Mouse (Mus musculus) neural tube, embryonic 13.5 days (tissue): ENCODE measurements around the gene Tdrkh. TPM values are rescaled to one million over a fixed set of nuclear protein-coding genes. Genes with fewer than 3 reads are reported as not detected.

ENCODE experiments used
- ATAC-seq: fragments of 200-750 bp; cut with Nextera tagmentation; 2 replicates; pipeline ENCODE4 v1.8.0; 2017; ENCODE audit warnings: low read depth, mild to moderate bottlenecking, moderate TSS enrichment, moderate library complexity
- H3K27ac ChIP-seq: fragments of 300-500 bp; sonication (generic); replicated peaks from 2 replicates; pipeline ENCODE4 v1.5.1; 2015; ENCODE audit warnings: moderate library complexity, mild to moderate bottlenecking, inconsistent platforms
- H3K27me3 ChIP-seq: fragments of 300-500 bp; sonication (generic); 2 replicates; pipeline ENCODE4 v1.6.1; 2015; ENCODE audit warnings: mild to moderate bottlenecking, inconsistent platforms
- H3K36me3 ChIP-seq: fragments of 300-500 bp; sonication (generic); 2 replicates; pipeline ENCODE4 v1.6.1; 2015; ENCODE audit warnings: mild to moderate bottlenecking, inconsistent platforms
- H3K4me1 ChIP-seq: fragments of 300-500 bp; sonication (generic); replicated peaks from 2 replicates; pipeline ENCODE4 v1.6.1; 2015; ENCODE audit warnings: inconsistent platforms
- H3K4me2 ChIP-seq: fragments of 300-500 bp; sonication (generic); 2 replicates; pipeline ENCODE4 v1.6.1; 2015; ENCODE audit warnings: inconsistent platforms, mild to moderate bottlenecking, moderate library complexity
- H3K4me3 ChIP-seq: fragments of 300-500 bp; sonication (generic); 2 replicates; pipeline ENCODE4 v1.5.1; 2015; ENCODE audit warnings: mild to moderate bottlenecking, inconsistent platforms
- H3K9ac ChIP-seq: fragments of 300-500 bp; sonication (generic); 2 replicates; pipeline ENCODE4 v1.6.1; 2015; ENCODE audit warnings: moderate library complexity, mild to moderate bottlenecking, inconsistent platforms
- H3K9me3 ChIP-seq: fragments of 300-500 bp; sonication (generic); 2 replicates; pipeline ENCODE4 v1.6.1; 2016; ENCODE audit warnings: inconsistent platforms
- WGBS: fragments of 180-500 bp; shearing (Covaris S2); methylation state at CpG from one replicate; pipeline ENCODE4 v1.1.7; 2015; 5-methylcytosine and 5-hydroxymethylcytosine counted together
- polyA plus RNA-seq: library from polyadenylated mRNA; unstranded; fragments of >200 nt; fragmentation: Nextera tagmentation; extraction: Ambion mirVana; gene quantifications from 2 replicates; pipeline ENCODE4 v1.2.1, GENCODE M21; 2015

Tdrkh gene
- polyA plus RNA-seq, 1 experiment from 2014 or later: 51.9 TPM

DNA sequence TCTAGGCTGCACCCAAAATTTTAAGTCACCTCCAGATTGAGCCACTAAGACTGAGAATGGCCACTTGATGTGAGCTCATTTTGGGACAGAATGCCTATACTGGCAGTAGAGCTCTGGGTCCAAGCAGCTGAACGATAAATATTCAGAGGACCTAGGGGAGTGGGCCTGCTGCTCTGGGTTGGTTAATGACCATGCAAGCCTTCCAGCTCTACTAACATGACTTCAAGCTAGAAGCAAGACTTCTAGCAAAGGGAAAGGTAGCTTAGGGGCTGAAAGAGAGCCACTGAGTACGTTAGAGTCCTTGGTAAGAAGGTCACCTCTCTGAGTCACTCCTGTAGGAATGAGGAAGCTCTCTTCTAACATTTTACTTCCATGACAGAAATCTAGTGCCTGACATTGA is 20.9 kb upstream of the Tdrkh start:
- WGBS: 85% methylated on average over 2 of the region's 2 CpGs
- Histone ChIP-seq H3K4me3 (no peak overlapping the region), H3K9ac (no peak overlapping the region), H3K4me2 (no peak overlapping the region), H3K27me3 (peaks cover 14% of the 10 kb centered on the region), H3K9me3 (no peaks in the 10 kb centered on the region), H3K36me3 (no peaks in the 10 kb centered on the region), H3K27ac (no peak overlapping the region), H3K4me1 (peaks cover 3% of the 10 kb centered on the region)
- ATAC-seq: no peak

GRCm38 (mm10) chr3:94393049-94393448 is 20.0 kb upstream of the Tdrkh start:
- no peak overlapping the region for H3K27ac ChIP-seq
- peaks cover 23% of the 10 kb centered on the region for H3K27me3 ChIP-seq
- H3K4me2 ChIP-seq: no peak overlapping the region
- WGBS: 52% methylated on average over 4 of the region's 4 CpGs
- H3K9ac ChIP-seq: no peak overlapping the region
- ATAC-seq: peak; percentile 69; the same call in 1 of the 2 replicates
- H3K9me3 ChIP-seq: no peaks in the 10 kb centered on the region
- H3K4me3 ChIP-seq: no peak overlapping the region
- H3K4me1 ChIP-seq: peaks cover 3% of the 10 kb centered on the region
- H3K36me3 ChIP-seq: no peaks in the 10 kb centered on the region

- H3K36me3 ChIP-seq: no peaks in the 10 kb centered on the region
- peaks cover 39% of the 10 kb centered on the region for H3K27me3 ChIP-seq
- no peak for ATAC-seq
- H3K27ac ChIP-seq: no peak overlapping the region
- WGBS: 71% methylated on average over 1 of the region's 1 CpGs
- H3K9ac ChIP-seq: no peak overlapping the region
- H3K4me3 ChIP-seq: no peak overlapping the region
- H3K4me2 ChIP-seq: no peak overlapping the region
- no peaks in the 10 kb centered on the region for H3K9me3 ChIP-seq
- peaks cover 21% of the 10 kb centered on the region for H3K4me1 ChIP-seq
These were observed 16.7 kb upstream of the Tdrkh start for GRCm38 (mm10) chr3:94396336-94396735.

DNA sequence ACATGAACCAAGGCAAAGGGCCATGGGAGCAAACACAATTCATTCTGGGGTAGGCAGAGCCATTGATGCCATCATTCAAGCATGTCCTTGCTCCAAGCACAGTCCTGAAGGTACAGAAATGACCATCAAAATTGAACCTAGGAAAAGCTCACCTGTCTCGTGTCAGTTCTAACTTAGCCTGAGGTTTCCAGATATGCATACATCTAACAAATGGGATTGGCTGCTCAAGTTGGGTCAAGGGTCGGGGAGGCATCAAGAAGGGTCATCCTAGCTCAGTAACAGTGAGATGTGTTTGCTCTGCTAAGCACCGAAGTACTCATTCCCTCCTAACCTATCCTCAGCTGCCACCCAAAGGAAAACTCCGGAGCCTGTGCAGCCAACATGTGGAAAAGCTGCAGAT is 16.2 kb upstream of the Tdrkh start:
- no peak for ATAC-seq
- Histone ChIP-seq H3K27me3 (peaks cover 44% of the 10 kb centered on the region), H3K9ac (no peak overlapping the region), H3K27ac (no peak overlapping the region), H3K4me3 (no peak overlapping the region), H3K9me3 (no peaks in the 10 kb centered on the region), H3K4me2 (no peak overlapping the region), H3K36me3 (no peaks in the 10 kb centered on the region), H3K4me1 (peaks cover 21% of the 10 kb centered on the region)
- 82% methylated on average over 4 of the region's 4 CpGs for WGBS

DNA sequence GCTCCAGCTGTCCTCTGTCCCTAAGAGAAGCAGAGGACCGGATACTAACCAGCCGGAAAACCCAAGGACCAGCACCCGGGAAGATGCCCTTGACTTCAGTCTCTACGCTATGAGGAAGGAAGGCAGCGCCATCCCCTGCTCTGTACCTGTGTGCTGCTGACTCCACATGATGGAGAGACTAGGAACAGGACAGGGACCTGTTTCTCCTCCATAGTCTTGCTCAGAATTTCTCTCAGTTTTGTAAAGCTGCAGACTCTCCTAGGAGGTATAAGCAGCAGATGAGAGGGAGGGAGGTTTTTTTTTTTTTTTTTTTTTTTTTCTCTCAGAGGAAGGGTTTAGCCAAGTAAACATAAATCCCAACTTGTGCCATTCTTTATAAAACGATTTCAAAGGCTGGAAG is 14.9 kb upstream of the Tdrkh start, which contains the start of gene Lingo4:
TSS of gene Lingo4 (plus strand) at position 301 of the 400 bp plus-strand sequence.
- Histone ChIP-seq H3K4me3 (peak within 1 kb of the TSS; percentile 35), H3K27ac (0 out of 2 replicates have a peak within 1 kb of the TSS, but pooled peaks have one; percentile 13), H3K4me1 (peaks cover 21% of the 10 kb centered on the region), H3K9ac (peak within 1 kb of the TSS; percentile 65), H3K36me3 (no peaks in the 10 kb centered on the region), H3K9me3 (no peaks in the 10 kb centered on the region), H3K4me2 (peak within 1 kb of the TSS; percentile 66), H3K27me3 (peaks cover 51% of the 10 kb centered on the region)
- 63% methylated on average over 6 of the region's 6 CpGs for WGBS
- no peak for ATAC-seq

GRCm38 (mm10) chr3:94398943-94399481 is 14.1 kb upstream of the Tdrkh start:
- Histone ChIP-seq H3K9me3 (no peaks in the 10 kb centered on the region), H3K4me2 (peak overlapping the region; percentile 66), H3K4me1 (peaks cover 23% of the 10 kb centered on the region), H3K27me3 (peaks cover 51% of the 10 kb centered on the region), H3K4me3 (peak overlapping the region; percentile 35), H3K36me3 (no peaks in the 10 kb centered on the region), H3K9ac (peak overlapping the region; percentile 65), H3K27ac (0 out of 2 replicates have a peak overlapping the region, but pooled peaks have one; percentile 13)
- WGBS: 1% methylated on average over 20 of the region's 20 CpGs
- ATAC-seq: peak; percentile 63; the same call in 1 of the 2 replicates

- ATAC-seq: no peak
- Histone ChIP-seq H3K9me3 (no peaks in the 10 kb centered on the region), H3K4me3 (peak overlapping the region; percentile 35), H3K4me2 (peak overlapping the region; percentile 66), H3K9ac (peak overlapping the region; percentile 65), H3K4me1 (peaks cover 31% of the 10 kb centered on the region), H3K27ac (no peak overlapping the region), H3K27me3 (peaks cover 51% of the 10 kb centered on the region), H3K36me3 (no peaks in the 10 kb centered on the region)
- WGBS: 14% methylated on average over 5 of the region's 5 CpGs
These were observed 13.3 kb upstream of the Tdrkh start for GRCm38 (mm10) chr3:94399663-94400310.

DNA sequence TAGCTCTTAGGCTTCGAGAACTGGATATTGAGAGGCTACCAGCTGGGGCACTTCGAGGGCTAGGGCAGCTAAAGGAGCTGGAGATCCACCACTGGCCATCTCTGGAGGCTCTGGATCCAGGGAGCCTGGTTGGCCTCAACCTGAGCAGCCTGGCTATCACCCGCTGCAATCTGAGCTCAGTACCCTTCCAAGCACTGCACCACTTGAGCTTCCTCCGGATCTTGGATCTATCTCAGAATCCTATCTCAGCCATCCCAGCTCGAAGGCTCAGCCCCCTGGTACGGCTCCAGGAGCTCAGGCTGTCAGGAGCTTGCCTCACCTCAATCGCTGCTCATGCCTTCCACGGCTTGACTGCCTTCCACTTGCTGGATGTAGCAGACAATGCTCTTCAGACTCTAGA is 10.6 kb upstream of the Tdrkh start:
- H3K4me1 ChIP-seq: peaks cover 34% of the 10 kb centered on the region
- no peaks in the 10 kb centered on the region for H3K9me3 ChIP-seq
- H3K27me3 ChIP-seq: peaks cover 34% of the 10 kb centered on the region
- WGBS: 80% methylated on average over 8 of the region's 8 CpGs
- H3K36me3 ChIP-seq: no peaks in the 10 kb centered on the region
- H3K4me3 ChIP-seq: no peak overlapping the region
- no peak overlapping the region for H3K27ac ChIP-seq
- no peak overlapping the region for H3K9ac ChIP-seq
- H3K4me2 ChIP-seq: no peak overlapping the region
- ATAC-seq: no peak

GRCm38 (mm10) chr3:94404366-94405054 is 8.6 kb upstream of the Tdrkh start:
- Histone ChIP-seq H3K9ac (peak overlapping the region; percentile 49; the same call in 1 of the 2 replicates), H3K36me3 (no peaks in the 10 kb centered on the region), H3K27ac (no peak overlapping the region), H3K27me3 (peaks cover 28% of the 10 kb centered on the region), H3K4me2 (no peak overlapping the region), H3K4me3 (no peak overlapping the region), H3K4me1 (peaks cover 24% of the 10 kb centered on the region), H3K9me3 (no peaks in the 10 kb centered on the region)
- 29% methylated on average over 7 of the region's 7 CpGs for WGBS
- ATAC-seq: no peak

GRCm38 (mm10) chr3:94405561-94405960 is 7.5 kb upstream of the Tdrkh start:
- Histone ChIP-seq H3K36me3 (no peaks in the 10 kb centered on the region), H3K4me2 (no peak overlapping the region), H3K4me3 (no peak overlapping the region), H3K9me3 (no peaks in the 10 kb centered on the region), H3K27me3 (peaks cover 19% of the 10 kb centered on the region), H3K27ac (no peak overlapping the region), H3K9ac (no peak overlapping the region), H3K4me1 (peaks cover 16% of the 10 kb centered on the region; the same call in 1 of the 2 replicates)
- ATAC-seq: no peak
- WGBS: 75% methylated on average over 4 of the region's 4 CpGs

DNA sequence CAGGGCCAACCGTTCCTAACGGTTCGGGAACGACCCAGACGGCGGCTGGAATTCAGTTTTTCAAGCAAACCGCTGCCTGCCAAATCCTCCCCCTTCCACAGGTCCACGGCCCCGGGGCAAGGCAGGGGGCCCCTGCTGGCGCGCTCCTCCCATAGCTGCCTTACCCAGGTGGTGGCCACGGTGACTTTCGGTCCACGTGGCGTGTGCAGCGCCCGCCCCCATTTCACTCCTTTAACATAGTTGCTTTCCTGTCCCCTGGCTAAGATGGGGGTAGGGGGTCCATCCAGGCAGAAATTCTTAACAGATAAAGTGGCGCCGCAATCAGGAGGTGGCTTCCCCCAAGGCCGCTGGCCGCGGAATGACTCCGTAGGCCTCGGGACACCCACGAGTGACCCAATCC is 543 bp upstream of the Tdrkh start:
- peak overlapping the region; percentile 75 for H3K9ac ChIP-seq
- peak overlapping the region; percentile 82 for H3K27ac ChIP-seq
- H3K4me2 ChIP-seq: peak overlapping the region; percentile 91
- peak overlapping the region; percentile 58 for H3K4me3 ChIP-seq
- H3K9me3 ChIP-seq: no peaks in the 10 kb centered on the region
- peak; percentile 70 for ATAC-seq
- no peaks in the 10 kb centered on the region for H3K36me3 ChIP-seq
- WGBS: 4% methylated on average over 25 of the region's 25 CpGs
- H3K27me3 ChIP-seq: no peaks in the 10 kb centered on the region
- peaks cover 23% of the 10 kb centered on the region for H3K4me1 ChIP-seq

DNA sequence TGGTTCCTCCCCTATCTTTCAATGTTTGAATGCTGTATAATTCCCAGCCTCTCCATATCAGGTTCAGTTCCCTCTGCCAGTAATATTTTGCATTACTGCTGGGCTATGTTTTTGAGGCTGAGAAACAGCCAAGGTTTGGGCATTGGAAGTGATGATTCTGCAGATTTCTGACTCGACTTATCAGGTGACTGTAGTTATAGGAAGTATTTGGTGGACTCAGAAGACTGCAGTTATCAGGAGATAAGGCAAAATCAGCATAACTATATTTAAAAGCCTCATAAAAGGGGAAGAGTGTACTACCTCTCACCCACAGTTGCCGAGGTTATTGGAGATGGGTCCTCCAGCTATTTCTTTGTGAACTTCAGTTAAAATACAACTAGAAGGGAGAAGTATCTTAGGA is 17.9 kb downstream of the Tdrkh start:
- Histone ChIP-seq H3K9ac (no peak overlapping the region), H3K36me3 (peaks cover 52% of the 10 kb centered on the region), H3K27me3 (no peaks in the 10 kb centered on the region), H3K27ac (no peak overlapping the region), H3K4me3 (no peak overlapping the region), H3K4me1 (no peaks in the 10 kb centered on the region), H3K9me3 (no peaks in the 10 kb centered on the region), H3K4me2 (no peak overlapping the region)
- ATAC-seq: no peak
- 78% methylated on average over 2 of the region's 2 CpGs for WGBS
